Mouse (Mus musculus): ENCODE measurements around the gene Ccdc28b.

The Ccdc28b gene

DNA sequence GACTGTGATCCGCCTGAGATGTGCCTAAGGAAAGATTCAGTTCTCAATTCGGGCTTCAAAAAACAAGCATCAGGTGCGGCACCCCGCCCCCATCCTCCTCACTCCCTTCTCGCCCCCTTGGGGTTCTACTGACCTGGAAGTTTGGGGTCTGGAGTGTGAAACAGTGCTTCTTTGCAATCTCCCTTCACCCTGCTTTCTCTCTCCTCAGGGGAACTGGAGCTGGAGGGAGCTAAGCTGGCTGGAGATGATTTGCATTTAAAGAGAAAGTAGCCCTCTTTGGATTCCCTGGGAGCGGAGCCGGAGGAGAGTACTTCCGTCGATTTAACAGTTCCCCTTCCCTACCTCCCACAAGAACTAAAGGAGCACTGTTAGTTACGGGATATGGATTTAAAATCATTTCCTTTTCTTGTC is at the start of gene Ccdc28b:
Ccdc28b (minus strand) TSS at position 267 of the 411 bp plus-strand sequence.
- DNase-seq (ENCODE audit: inconsistent age in 2 of 2, low spot score in 1 of 2): peak; percentile 68 to 91

DNA sequence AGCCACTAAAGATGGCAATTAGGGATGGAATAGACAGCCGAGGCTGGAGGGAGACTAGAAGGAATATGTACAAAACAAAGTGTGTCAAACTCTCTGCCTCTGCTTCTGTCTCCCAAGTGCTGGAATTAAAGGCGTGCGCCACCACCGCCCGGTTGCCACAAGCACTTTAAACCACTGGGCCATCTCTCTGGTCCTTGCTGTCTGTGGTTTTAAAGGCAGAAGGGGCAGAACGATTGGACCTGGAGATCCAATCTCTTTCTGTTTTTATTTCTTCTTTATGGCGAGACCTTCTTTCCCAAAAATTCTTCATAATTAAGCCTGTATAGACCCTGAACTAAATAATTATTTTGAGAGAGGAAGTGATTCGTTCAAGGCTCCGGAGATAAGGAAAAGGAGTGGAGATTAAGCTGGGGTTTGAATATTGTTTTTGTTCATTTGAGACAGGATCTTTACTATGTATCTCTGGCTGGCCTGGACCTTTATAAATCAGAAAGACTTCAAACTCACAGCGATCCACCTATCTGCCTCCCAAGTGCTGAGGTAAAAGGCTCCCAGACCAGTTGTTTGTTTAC is 49.2 kb upstream of the Ccdc28b start:
- no peak for DNase-seq (ENCODE audit: inconsistent age in 2 of 2, low spot score in 1 of 2)

DNA sequence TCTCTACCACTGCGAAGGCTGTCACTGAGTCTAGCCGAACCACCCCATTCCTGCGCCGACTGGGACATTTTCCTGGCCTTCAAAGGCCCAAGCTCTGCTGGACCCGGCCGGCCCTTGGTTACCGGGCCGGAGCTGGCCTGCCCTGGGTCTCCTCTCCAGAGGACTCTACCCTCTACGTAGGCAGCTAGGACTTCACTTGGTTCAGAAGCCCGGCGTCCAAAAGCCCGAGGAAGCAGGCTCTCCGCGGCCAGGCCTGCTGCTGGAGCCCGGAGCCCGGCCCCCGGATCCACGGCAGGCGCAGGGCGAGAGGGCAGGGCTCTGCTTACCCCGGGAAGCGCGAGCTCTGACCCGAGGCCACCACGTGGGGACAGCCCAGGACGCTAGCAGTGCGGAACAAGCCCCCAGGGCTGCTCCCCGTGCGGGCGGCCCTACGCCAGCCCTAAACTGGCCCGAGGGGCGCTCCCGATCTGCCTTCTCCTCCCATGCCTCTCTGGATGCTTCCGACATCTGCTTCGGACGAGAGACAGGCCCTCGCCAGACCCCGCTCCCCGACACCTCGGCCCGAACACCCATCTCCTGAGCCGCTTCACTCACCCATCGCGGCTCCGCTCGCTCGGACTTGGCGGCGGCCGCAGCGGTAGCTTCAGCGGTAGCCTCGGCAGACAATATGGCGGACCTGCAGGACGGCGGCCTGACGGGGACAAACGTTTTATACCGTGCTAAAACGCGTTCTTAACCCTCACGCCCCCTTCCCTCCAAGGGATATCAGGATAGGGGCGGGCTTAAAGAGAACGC is 48.5 kb upstream of the Ccdc28b start, which contains the start of gene Kpna6:
Kpna6 (minus strand) TSS at position 685 of the 795 bp plus-strand sequence.
- DNase-seq (ENCODE audit: inconsistent age in 2 of 2, low spot score in 1 of 2): peak; percentile 92 to 98

DNA sequence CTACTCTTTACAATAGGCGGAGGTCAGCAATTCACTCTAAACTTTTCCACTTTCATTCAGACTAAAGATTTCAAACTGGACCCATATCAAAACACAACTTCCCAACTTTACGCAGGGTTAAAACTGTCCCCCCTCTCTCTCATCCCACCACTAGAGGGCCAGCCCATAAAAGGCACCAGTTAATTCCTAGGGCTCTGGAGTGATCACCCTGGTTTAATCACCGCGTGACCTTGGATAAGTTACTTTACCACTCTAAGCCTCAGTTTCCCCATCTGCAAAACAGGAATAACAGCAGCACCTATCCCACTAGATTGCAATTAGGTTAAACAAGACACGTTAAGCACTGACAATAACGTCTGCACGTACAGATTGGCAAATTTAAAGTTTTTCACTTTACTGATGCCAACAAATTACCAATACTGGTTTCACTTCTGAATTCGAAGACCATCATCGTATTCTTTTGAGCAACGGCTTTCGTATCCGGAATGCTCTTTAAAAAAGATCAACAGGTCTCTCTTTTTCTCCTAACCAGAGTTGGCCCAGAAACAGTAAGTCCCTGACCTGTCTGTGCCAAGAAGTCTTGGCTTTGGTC is 47.8 kb upstream of the Ccdc28b start:
- DNase-seq (ENCODE audit: inconsistent age in 2 of 2, low spot score in 1 of 2): peak; percentile 53 to 87

DNA sequence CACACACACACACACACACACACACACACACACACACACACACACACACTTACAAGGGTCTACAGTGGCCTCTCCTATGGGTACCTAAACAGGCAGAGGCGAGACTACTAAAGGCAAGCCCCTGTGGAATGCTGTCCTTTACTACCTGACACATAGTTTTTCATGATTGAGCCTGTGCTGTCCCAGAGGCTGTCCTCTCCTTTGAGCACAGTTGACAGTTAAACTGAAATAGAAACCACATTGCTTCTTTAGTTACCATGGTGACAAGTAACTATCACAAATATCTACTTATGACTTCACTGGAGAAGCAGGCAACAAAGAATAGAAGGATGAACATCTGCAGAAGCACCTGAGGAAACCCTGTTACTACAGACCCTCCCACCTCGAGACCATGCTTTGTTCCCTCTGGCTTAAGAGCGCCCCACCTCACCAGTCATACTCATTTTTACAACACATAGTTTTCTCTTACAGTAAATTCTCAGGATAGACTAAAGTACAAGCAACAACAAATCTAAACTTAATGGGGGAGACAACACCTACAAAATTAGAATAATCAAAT is 38.6 kb upstream of the Ccdc28b start:
- DNase-seq (ENCODE audit: inconsistent age in 2 of 2, low spot score in 1 of 2): no peak

DNA sequence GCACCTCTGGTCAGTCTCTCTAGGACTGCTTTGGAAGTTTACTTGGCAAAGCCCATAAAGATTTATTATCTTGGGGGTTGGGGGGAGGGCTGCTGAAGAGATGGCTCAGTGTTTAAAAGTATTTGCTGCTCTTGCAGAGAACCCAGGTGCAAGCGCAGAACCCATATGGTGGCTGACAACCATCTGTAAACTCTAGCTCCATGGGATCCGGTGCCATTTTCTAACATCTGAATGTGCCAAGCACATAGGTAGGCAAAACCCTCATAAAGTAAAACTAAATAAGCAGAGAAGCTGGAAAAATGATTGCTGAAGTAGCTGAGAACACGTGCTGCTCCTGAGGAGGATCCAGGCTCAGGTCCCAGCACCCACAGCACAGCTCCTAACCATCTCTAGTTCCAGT is 37.8 kb upstream of the Ccdc28b start:
- DNase-seq (ENCODE audit: inconsistent age in 2 of 2, low spot score in 1 of 2): no peak

DNA sequence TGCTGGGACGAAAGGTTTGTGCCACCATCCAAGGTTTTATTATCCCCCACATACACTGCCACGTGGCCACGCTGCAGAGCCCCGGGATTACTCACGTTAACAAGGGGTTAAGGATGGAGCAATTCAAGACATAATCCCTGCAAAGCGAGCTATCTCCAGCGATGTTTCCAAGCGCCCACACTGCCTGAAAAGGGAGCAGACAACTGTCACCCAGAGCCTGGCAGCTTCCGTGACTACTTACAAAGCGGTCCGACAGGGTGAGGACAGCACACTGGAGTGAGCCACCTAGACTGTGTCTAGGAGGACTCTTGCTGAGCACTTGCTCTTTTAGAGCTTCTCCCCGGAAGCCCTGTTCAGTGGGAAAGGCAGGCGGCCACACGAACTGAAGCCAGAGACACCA is 31.0 kb upstream of the Ccdc28b start:
- DNase-seq (ENCODE audit: inconsistent age in 2 of 2, low spot score in 1 of 2): no peak

DNA sequence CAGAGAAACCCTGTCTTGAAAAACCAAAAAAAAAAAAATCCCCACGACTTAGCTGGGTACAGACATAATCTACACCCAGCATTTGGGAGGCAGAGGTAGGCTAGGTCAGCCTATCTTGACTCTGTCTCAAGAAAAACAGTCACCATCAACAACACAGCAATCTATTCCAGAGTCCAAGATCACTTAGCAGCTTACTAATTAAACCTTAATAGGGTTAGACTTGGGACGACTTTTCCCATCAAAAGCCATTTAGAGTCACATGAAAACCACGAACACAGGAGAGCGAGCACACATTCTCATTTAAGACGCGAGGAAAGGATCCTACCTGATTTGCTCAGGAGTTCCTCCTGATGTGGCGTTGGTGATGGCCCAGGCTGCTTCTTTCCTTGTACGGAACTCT is 26.6 kb upstream of the Ccdc28b start:
- DNase-seq (ENCODE audit: inconsistent age in 2 of 2, low spot score in 1 of 2): no peak

DNA sequence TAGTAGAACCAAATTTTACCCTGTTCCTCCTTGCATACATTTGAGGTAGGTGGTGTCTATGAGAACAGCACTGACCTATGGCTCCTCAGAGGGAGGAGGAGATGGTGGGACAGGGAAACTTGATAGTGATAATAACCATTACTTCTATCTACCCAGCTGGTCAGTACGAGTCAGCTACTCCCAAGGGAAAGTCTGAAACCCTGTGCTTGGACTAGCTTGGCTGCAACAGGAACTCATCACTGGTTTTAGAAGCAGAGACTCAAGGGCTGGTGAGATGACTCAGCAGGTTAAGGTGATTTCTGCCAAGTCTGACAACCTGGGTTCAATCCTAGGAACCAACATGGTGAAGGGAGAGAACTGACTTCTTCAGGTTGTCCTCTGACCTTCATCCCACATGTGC is 24.9 kb upstream of the Ccdc28b start:
- DNase-seq (ENCODE audit: inconsistent age in 2 of 2, low spot score in 1 of 2): no peak

DNA sequence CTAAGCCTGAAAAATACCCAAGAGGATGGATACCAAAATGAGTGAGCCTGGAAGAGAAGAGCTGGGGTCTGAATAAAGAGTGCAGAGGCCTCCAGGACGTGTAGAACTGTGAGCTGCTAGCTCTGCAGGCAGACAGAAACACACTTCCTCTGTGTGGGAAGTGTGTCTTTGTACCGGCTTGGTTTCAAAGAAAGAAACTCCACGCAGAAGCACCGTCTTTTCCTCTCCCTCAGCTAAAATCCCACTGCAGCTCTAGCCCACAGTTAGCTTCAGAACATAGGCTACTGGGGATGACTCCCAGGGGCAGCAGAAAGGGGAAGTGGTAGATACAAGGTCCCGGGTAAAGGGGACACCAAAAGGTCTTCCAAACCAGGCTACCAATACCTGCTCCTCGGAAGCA is 21.5 kb upstream of the Ccdc28b start:
- no peak for DNase-seq (ENCODE audit: inconsistent age in 2 of 2, low spot score in 1 of 2)

DNA sequence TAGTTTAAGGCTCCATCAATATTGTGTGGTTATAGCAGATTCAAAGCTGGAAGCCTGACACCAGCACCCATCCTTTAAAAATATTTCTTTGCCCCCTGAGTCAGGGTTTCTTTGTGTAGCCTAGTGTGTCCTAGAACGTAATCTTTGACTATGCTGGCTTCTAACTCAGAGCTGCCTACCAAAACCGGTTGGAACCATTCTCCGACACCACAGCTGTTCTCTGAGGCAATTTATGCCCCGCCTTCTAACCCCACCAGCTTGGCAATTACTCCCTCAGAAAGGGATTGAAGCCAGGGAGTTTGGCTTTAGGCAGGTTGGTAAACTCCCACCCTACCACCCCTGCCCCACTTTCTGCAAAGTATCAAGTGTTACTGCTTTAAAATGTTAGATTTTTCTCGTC is 18.0 kb upstream of the Ccdc28b start:
- peak in 1 of 2 experiments; percentile 63 for DNase-seq (ENCODE audit: inconsistent age in 2 of 2, low spot score in 1 of 2)

DNA sequence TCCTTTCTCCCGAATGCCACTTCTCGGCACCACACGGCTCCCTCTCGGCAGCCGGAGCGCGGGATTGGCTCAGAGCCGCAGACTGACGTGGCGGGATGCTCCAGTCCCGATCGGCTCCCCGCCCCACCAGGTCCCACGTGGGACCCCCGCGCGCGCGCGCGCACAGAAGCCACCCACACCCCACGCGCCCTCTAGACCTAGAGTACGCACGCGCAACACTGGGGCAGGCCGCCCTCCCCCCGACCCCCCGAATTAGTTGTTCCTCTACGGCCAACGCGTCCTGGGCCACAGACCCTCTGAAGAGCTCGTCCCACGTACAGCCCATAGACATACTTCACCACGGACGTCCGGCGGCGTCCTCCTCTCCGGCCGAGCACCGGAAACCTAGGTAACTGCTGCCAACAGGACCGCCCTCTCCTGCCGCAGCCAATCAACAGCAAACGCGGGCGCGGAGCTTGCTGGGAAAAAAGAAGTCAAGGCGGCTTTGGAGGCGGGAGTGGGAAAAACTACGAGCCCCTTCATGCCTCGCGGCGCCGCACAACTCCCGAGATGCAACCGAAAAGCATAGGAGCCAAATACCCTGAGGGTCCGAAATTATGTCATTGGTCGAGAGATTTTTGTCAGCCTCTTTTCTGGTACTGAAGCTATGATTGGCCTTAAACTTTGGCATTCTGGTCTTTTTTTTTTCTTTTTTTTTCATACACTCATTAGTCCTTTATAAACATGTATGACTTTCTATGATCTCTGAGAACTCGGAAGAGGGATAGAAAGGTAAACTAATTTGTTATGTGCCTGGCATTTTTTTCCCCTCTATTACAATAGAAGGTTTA is 17.1 kb upstream of the Ccdc28b start, which contains the start of gene Txlna:
Txlna (minus strand) TSS at position 428 of the 830 bp plus-strand sequence.
- peak; percentile 98 to 99 for DNase-seq (ENCODE audit: inconsistent age in 2 of 2, low spot score in 1 of 2)

DNA sequence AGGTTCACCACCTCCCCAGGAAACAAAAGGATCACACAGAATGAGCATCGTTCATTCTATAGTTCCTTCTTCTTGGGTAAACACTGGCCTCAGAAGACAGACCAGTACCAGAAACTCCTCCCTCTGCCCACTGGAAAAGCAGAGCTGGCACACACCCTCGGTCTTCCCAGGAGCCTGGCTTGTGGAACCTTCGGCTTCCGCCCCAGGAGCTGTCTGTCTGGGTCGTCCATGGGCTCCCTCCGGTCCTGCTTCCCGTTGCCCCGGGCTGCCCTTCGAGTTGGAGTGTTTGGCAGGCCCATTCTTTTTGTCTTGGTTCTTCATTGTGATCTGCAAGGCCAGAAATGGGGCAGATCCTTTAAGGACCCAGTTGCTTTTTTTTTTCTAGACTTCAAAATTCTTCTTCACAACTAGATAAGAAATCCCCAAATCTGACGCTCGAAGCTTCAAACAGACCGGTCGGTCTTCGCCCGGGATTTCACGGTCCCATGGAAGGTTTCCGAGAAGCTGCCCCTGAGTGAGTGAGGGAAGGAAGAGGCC is 16.4 kb upstream of the Ccdc28b start:
- peak in 1 of 2 experiments; percentile 67 for DNase-seq (ENCODE audit: inconsistent age in 2 of 2, low spot score in 1 of 2)

DNA sequence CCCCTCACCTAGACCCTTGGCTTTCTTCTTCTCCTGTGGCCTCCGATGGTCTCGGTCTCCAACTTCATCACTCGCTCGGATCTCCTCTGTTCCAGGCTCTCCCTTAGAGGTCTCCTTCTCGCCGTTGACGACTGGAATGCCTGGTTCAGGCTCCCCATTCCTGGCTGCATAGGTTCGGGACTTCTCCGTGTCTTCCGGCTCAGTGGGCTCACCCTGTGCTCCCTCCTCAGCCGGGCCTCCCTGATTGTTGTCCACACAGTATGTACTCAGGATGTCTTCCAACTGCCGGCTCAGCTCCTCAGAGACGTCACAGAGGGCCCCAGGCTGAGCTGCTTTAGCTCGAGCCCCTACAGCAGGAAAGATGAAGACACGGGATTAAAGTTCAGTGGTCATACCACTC is 15.5 kb upstream of the Ccdc28b start:
- peak in 1 of 2 experiments; percentile 45 for DNase-seq (ENCODE audit: inconsistent age in 2 of 2, low spot score in 1 of 2)

DNA sequence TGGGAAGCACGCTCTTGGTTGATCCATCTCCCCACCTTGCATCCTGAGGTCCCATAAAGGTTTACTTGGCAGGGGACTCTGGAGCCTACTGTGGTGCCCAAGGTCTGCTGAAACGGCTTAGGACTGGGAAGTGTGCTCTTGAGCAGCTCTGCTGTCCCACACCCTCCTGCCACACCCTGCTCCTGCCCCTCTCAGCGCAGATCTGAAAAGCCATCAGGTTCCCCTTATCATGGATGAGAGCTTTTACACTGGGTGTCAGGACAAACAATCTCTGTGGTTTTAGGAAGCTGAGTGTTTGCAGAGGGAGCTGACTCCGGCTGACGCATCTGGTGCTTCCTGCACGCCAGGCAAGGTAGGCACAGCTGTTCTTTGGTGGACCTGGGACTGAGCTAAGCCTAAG is 10.1 kb upstream of the Ccdc28b start:
- DNase-seq (ENCODE audit: inconsistent age in 2 of 2, low spot score in 1 of 2): no peak

DNA sequence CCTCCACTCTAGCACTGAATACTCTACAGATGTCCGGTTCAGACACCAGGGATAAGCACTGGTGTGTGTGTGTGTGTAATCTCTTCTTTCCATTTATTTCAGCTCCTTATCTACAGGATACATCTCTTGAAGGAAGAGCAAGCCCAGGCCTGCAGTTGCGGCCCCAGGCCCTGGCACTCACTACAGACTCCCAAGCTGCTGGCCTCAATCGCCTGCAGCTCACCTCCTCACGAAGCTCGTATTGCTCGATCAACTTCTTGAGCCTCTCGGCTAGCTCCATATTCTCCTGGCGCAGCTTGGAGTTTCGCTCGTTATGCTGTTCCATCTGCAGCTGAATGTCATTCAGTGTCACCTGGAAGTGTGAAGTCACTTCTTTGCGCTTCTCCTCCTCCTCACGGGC is 8.1 kb upstream of the Ccdc28b start:
- no peak for DNase-seq (ENCODE audit: inconsistent age in 2 of 2, low spot score in 1 of 2)

DNA sequence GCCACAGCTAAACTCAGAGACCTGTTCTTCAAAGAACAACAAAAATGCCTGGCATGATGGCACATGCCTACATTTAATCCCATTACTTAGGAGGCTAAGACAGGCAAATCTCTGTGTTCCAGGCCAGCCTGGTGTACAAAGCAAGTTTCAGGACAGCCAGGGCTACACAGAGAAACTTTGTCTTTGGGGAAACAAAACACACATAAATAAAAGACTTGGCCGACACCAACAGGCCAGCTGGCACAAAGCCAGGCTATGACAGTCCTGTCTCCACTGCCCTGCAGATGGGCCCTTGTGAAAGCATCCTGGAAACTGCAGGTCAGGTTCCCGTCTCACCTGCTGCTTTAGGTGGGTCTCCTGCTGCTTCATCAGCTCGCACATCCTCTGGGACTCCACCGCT is 7.2 kb upstream of the Ccdc28b start:
- DNase-seq (ENCODE audit: inconsistent age in 2 of 2, low spot score in 1 of 2): peak; percentile 62 to 84

DNA sequence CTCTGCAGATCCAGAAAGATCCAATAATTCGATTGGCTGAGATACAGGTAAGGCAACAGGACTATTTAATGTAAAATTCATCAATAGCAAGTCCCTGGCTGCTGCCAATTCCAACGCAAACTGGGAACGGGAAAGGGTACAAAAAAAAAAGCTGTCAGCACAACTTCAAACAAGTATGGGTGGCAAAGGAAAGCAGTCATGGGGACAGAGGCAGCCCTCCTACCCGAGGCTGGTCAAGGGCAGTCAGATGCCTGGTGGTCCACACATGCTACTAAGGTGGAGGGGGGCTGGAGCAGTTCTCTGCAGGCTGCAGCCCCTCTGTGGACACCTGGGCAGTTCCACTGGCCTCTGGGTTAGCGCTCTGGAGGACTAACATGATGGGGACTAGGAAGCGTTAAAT is 2.3 kb upstream of the Ccdc28b start:
- peak in 1 of 2 experiments; percentile 29 for DNase-seq (ENCODE audit: inconsistent age in 2 of 2, low spot score in 1 of 2)

DNA sequence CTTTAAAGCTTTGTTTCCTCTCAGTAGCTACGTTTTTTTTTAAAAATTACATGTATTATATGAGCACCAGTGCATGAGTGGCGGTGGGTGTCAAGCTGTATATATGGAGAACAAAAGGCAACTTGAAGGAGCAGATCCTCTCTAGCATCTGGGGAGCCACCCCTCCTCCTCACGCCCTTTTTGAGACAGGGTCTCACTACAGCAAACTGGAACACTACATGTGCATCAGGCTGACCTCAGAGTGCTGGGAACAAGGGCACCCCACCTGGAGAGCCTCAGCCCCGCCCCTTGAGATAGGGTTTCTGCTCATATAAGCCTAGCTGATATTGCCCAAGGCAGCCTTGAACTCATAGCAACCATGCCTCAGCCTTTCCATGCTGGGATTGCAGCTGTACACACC is 1.7 kb upstream of the Ccdc28b start:
- peak in 1 of 2 experiments; percentile 30 for DNase-seq (ENCODE audit: inconsistent age in 2 of 2, low spot score in 1 of 2)

DNA sequence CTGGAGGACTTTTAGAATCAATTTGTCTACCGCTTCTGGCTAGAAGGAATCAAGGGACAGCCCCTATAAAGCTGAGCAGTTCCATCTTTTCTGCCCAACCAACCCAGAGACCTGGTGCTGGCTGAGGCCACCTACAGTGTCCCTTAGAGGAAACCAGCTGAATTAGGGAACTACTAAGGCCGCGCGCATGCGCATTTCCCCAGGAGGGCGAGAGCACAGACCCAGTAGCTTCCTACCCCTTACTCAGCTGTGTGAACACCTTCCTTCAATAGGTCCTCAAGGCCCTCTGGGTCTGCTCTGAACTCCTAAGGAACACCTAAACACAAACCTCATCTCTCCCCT is 1.3 kb upstream of the Ccdc28b start:
- DNase-seq (ENCODE audit: inconsistent age in 2 of 2, low spot score in 1 of 2): peak; percentile 72 to 83

Measured in adrenal gland, adult (tissue).